Mouse (Mus musculus) midbrain, postnatal 0 days (tissue): ENCODE measurements at regions not wholly inside any gene's neighbourhood (a gene's known extent, or its start where the extent isn't known, plus 50 kb on each side); places are given as distances from the start of the nearest gene placed in this dataset.

Experiments
- ATAC-seq: fragments of 200-750 bp; cut with Nextera tagmentation; 2 replicates; pipeline ENCODE4 v1.8.0; 2017; ENCODE audit warnings: moderate number of reproducible peaks, mild to moderate bottlenecking, moderate TSS enrichment, moderate library complexity; ENCODE audit not compliant: low FRiP score
- DNase-seq: peaks from one replicate; pipeline ENCODE4 v3.0.0-alpha.2; 2015; ENCODE audit warnings: low spot score
- H3K27ac ChIP-seq: fragments of 300-500 bp; sonication (generic); 2 replicates; pipeline ENCODE4 v1.5.1; 2014; ENCODE audit warnings: low read depth, mild to moderate bottlenecking, low read length, mixed read lengths
- H3K27me3 ChIP-seq: fragments of 300-500 bp; sonication (generic); 2 replicates; pipeline ENCODE4 v1.6.1; 2014; ENCODE audit warnings: low read length, control low read depth, mixed read lengths; ENCODE audit not compliant: insufficient read depth
- H3K36me3 ChIP-seq: fragments of 300-500 bp; sonication (generic); 2 replicates; pipeline ENCODE4 v1.6.1; 2014; ENCODE audit warnings: low read length, control low read depth, mixed read lengths; ENCODE audit not compliant: insufficient read depth
- H3K4me1 ChIP-seq: fragments of 300-500 bp; sonication (generic); 2 replicates; pipeline ENCODE4 v1.6.1; 2014; ENCODE audit warnings: mild to moderate bottlenecking, control low read depth, antibody characterized with exemption, low read length, mixed read lengths; ENCODE audit not compliant: insufficient read depth
- H3K4me2 ChIP-seq: fragments of 300-500 bp; sonication (generic); 2 replicates; pipeline ENCODE4 v1.6.1; 2014; ENCODE audit warnings: low read depth, mild to moderate bottlenecking, low read length, mixed read lengths; ENCODE audit not compliant: poor library complexity, severe bottlenecking
- H3K4me3 ChIP-seq: fragments of 300-500 bp; sonication (generic); 2 replicates; pipeline ENCODE4 v1.5.1; 2014; ENCODE audit warnings: low read depth, mild to moderate bottlenecking, low read length, moderate library complexity
- H3K9ac ChIP-seq: fragments of 300-500 bp; sonication (generic); replicated peaks from 2 replicates; pipeline ENCODE4 v1.6.1; 2014; ENCODE audit warnings: mild to moderate bottlenecking, low read length, moderate library complexity, mixed read lengths; ENCODE audit not compliant: poor library complexity, severe bottlenecking
- H3K9me3 ChIP-seq: fragments of 300-500 bp; sonication (generic); 2 replicates; pipeline ENCODE4 v1.6.1; 2016; ENCODE audit warnings: low read length, control low read depth
- CTCF ChIP-seq: IDR thresholded peaks from 2 replicates; pipeline ENCODE4 v1.5.1; 2016; ENCODE audit warnings: antibody characterized with exemption, mild to moderate bottlenecking
- WGBS: fragments of 180-500 bp; shearing (Covaris S2); extraction: QIAGEN DNeasy Blood & Tissue Kit; methylation state at CpG from one replicate; pipeline ENCODE4 v1.1.7; 2014; 5-methylcytosine and 5-hydroxymethylcytosine counted together

- DNase-seq (no peak), ATAC-seq (no peak; the same call in 1 of the 2 replicates)
- no peak overlapping the region for H3K4me3 ChIP-seq
Measured at GRCm38 (mm10) chr2:137687208-137687607, 569.2 kb upstream of the Btbd3 start.

GRCm38 (mm10) chr2:137686735-137687134 is 569.6 kb upstream of the Btbd3 start:
- no peak for DNase-seq
- Histone ChIP-seq H3K9ac (no peak overlapping the region), H3K9me3 (no peaks in the 10 kb centered on the region), H3K4me2 (no peak overlapping the region), H3K36me3 (no peaks in the 10 kb centered on the region), H3K4me3 (no peak overlapping the region), H3K27me3 (no peaks in the 10 kb centered on the region), H3K4me1 (no peaks in the 10 kb centered on the region), H3K27ac (no peak overlapping the region)
- 80% methylated on average over 4 of the region's 4 CpGs for WGBS
- ATAC-seq = no peak; the same call in 1 of the 2 replicates
- TF ChIP-seq CTCF = no peak

More at GRCm38 (mm10) chr2:137687208-137687607, 569.2 kb upstream of the Btbd3 start:
- Histone ChIP-seq H3K4me1 (no peaks in the 10 kb centered on the region), H3K4me2 (no peak overlapping the region), H3K9ac (no peak overlapping the region), H3K36me3 (no peaks in the 10 kb centered on the region), H3K27me3 (no peaks in the 10 kb centered on the region), H3K27ac (no peak overlapping the region), H3K9me3 (no peaks in the 10 kb centered on the region)
- no peak for TF ChIP-seq CTCF
- 64% methylated on average over 11 of the region's 11 CpGs for WGBS

GRCm38 (mm10) chr2:137681762-137682161 is 565.3 kb upstream of the Jag1 start:
- no peak for TF ChIP-seq CTCF
- no peak overlapping the region for H3K4me2 ChIP-seq
- no peak overlapping the region for H3K4me3 ChIP-seq
- DNase-seq (no peak), ATAC-seq (no peak)
- WGBS = 94% methylated on average over 1 of the region's 1 CpGs
- H3K4me1 ChIP-seq = no peaks in the 10 kb centered on the region
- no peak overlapping the region for H3K27ac ChIP-seq
- no peaks in the 10 kb centered on the region for H3K27me3 ChIP-seq
- H3K9me3 ChIP-seq = no peaks in the 10 kb centered on the region
- H3K36me3 ChIP-seq = no peaks in the 10 kb centered on the region
- H3K9ac ChIP-seq = no peak overlapping the region

GRCm38 (mm10) chr2:137663171-137663570 is 546.7 kb upstream of the Jag1 start:
- ATAC-seq (no peak), DNase-seq (no peak)
- Histone ChIP-seq H3K4me1 (no peaks in the 10 kb centered on the region; the same call in 1 of the 2 replicates), H3K36me3 (no peaks in the 10 kb centered on the region), H3K27ac (no peak overlapping the region), H3K27me3 (no peaks in the 10 kb centered on the region), H3K4me3 (no peak overlapping the region), H3K9ac (no peak overlapping the region), H3K4me2 (no peak overlapping the region), H3K9me3 (no peaks in the 10 kb centered on the region)
- TF ChIP-seq CTCF = no peak
- WGBS = 62% methylated on average over 2 of the region's 2 CpGs

- 87% methylated on average over 2 of the region's 2 CpGs for WGBS
- DNase-seq = no peak
- Histone ChIP-seq H3K27me3 (no peaks in the 10 kb centered on the region), H3K36me3 (no peaks in the 10 kb centered on the region), H3K4me2 (no peak overlapping the region), H3K9ac (no peak overlapping the region), H3K27ac (no peak overlapping the region), H3K4me3 (no peak overlapping the region), H3K9me3 (no peaks in the 10 kb centered on the region), H3K4me1 (no peaks in the 10 kb centered on the region; the same call in 1 of the 2 replicates)
- no peak for ATAC-seq
- no peak for TF ChIP-seq CTCF
Measured at GRCm38 (mm10) chr2:137662216-137662615, 545.8 kb upstream of the Jag1 start.

- H3K4me3 ChIP-seq = no peak overlapping the region
- H3K27me3 ChIP-seq = no peaks in the 10 kb centered on the region
- no peak overlapping the region for H3K9ac ChIP-seq
- ATAC-seq = no peak
- H3K4me2 ChIP-seq = no peak overlapping the region
- DNase-seq = no peak
- no peaks in the 10 kb centered on the region; the same call in 1 of the 2 replicates for H3K4me1 ChIP-seq
- no peaks in the 10 kb centered on the region for H3K9me3 ChIP-seq
- 76% methylated on average over 1 of the region's 1 CpGs for WGBS
- H3K36me3 ChIP-seq = no peaks in the 10 kb centered on the region
- H3K27ac ChIP-seq = no peak overlapping the region
- no peak for TF ChIP-seq CTCF
Measured at GRCm38 (mm10) chr2:137660449-137660848, 544.0 kb upstream of the Jag1 start.
